Mouse (Mus musculus) small intestine, adult 2 months (tissue): ENCODE measurements around the gene Gm16181.

Experiments used
- CTCF ChIP-seq: fragments of 200-500 bp; IDR thresholded peaks from 2 replicates; pipeline ENCODE4 v1.5.1; 2012; ENCODE audit warnings: low read depth, mild to moderate bottlenecking, control low read depth, inconsistent platforms, low read length, moderate library complexity, mixed read lengths; ENCODE audit not compliant: insufficient replicate concordance, insufficient read length; ENCODE audit errors: extremely low read depth
- POLR2A ChIP-seq: fragments of 200-500 bp; IDR thresholded peaks from 2 replicates; pipeline ENCODE4 v1.6.1; 2012; ENCODE audit warnings: low read depth, mild to moderate bottlenecking, control low read depth, inconsistent platforms, low read length, moderate library complexity

- no peak for TF ChIP-seq POLR2A
- no peak for TF ChIP-seq CTCF
These were observed 44.7 kb upstream of the Gm16181 start, which contains the start of gene Aif1 for GRCm38 (mm10) chr17:35175968-35176367.
